Mouse (Mus musculus): ENCODE data around the gene Nup93.

DNA sequence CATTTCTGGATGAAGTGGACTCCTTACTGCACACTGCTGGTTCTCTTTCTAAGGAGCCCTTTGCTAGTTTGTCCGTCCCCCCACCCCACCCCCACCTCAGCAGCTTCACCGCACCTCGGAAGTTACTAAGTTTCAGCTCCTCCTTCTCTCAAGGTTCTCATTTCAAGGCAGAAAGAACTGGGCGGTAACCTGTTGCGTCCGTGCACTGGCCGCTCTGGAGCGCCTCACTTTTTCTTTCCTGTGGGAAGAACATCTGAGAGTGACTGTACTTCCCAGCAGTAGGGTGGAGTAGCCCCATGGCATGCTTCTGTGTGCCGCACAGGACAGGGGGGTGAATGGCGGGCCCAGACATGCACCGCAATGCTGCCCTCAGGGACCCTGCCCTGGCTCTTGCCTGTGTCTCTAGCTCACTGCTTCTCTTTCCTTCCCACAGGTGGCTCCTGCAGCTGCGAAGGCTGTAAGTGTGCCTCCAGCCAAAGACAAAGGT lies 30.0 kb upstream of the Nup93 start:
- TF ChIP-seq CTCF (IDR thresholded peaks at IDR 0.05; ENCODE audit: extremely low read depth, insufficient read length, insufficient replicate concordance, low read depth, low read length) (no peak), POLR2A (IDR thresholded peaks at IDR 0.05; ENCODE audit: low read depth, low read length) (no peak)

Measured in small intestine, adult 2 months (tissue).